Mouse (Mus musculus) cerebellum, adult 8-10 months (tissue): ENCODE measurements at regions not wholly inside any gene's neighbourhood (a gene's known extent, or its start where the extent isn't known, plus 50 kb on each side); places are given as distances from the start of the nearest gene placed in this dataset.

Experiments used
- DNase-seq: peaks from one replicate; pipeline ENCODE4 v3.0.0; 2022

- DNase-seq, result no peak
Observed at GRCm38 (mm10) chr10:117512424-117513257, 116.7 kb upstream of the Cpm start.

DNA sequence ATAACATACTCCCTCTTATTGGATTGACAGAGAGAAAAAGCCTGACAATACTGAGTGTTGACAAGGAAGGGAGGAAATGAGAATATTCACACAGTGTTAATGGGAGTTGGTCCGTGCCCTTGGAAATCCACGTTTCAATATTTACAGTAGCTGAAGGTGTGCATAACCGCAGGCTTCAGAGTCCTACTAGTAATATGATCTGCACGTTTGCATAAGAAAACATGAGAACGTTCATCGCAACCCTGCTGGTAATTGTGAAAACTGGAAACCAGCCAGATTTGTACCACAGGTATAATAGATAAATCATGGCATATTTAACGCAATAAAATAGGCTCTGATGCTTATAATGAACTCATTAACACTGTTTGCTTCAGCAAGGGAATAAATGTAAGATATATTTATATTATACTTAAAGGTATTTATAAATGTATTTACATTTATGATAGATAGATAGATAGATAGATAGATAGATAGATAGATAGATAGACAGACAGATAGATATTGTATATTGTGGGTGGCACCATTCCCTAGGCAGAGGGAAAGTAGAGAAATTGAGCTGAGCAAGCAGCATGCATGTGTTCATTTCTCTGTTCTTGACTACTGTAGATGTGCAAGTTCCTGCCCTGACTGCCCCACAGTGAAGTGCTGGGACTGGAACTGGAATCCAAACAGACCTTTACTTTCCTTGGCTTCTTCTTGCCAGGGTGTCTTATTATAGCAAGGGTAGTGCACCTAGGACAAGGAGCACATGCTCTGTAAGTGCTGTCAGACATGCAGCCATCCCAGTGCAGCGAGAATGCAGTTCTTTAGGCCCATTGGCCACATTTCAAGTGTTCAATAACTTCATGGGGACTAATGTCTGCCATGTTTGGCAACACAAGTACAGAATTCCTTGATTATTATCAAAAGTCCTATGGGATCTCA is 117.6 kb upstream of the Cpm start:
- no peak for DNase-seq

- no peak for DNase-seq
Observed at GRCm38 (mm10) chr10:117510529-117511482, 118.5 kb upstream of the Cpm start.

DNA sequence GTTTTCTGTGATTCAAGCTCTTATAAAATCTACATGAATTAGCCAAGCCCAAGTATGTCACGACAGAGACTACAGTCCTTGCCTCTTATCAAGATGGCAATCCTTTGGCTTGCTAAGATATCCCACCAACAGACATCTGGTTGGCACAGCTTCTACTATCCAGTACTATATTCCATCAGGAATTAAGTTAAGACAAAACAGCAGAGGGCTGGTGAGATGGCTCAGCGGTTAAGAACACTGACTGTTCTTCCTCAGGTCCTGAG is 119.1 kb upstream of the Cpm start:
- DNase-seq, result no peak

DNA sequence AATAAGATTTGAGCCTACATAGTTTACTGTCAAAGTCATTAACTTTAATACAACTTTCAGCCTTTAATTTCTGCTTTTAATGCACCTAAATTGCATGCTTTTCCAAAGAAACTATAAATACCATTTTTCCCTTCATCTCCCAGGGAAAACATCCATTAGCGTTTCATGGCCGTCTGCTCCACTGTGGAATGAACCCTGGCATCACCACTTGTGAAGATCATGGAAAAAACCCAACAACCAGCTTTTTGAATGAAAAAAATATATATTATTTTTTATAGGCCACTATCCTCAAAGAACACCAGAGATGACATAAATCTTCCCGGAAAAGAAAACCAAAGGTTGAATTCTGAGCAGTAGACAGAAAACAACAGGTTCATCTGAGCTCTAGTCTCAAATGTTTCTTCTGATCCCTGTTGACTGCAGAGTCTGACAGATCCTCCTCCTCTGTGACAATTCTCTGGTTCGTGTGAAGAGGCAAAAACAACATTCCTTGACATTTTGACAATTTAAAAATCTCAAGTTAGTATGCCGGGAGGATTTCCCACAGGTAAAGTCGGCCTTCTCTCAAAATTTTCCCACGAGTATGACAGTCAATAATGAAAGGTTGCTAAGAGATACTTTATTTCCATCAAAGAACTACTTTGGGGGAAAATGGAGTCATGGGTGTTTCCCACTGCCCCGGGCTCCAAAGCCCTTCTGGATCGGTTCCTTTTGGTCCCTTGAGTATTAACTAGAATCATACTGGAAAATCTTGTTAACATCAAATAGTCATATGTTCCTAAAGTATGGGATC is 119.7 kb upstream of the Cpm start:
- DNase-seq, result no peak

DNA sequence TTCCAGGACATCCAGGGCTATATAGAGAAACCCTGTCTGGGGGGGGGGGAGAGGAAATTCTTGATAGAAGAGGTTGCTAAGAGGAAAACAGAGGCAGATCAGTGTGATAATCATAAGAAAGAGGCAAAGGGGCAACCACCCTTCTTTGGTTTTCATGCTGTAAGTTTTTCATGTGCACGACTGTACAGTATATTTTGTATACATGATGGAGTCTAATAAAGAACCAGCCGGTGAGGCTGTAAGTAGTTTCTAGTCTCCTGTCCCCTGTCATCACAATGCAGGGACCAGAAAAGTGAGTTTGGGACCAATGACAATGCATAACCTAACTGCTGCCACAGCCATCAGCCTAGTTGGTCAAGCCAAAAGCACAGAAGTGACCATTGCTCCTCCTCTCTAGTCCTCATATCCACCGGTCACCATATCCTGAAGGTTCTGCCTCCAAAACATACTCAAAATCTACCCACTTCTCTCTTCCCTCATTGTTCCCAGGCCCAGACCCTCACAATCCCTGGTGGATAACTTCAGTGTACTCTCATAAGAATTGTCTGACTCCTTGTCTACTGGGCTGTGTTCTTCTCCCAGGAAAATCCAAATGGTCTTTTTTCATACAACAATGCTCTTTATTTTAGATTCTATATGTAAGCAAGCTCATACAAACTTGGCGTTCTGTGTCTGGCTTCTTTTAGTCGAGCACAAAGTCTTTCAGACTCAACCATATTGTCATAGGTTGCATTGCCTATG is 122.9 kb upstream of the Cpm start:
- no peak for DNase-seq

- DNase-seq, result no peak
Observed at GRCm38 (mm10) chr10:117505529-117505928, 123.8 kb upstream of the Cpm start.

GRCm38 (mm10) chr10:117505057-117505456 is 124.2 kb upstream of the Cpm start:
- DNase-seq, result no peak

DNA sequence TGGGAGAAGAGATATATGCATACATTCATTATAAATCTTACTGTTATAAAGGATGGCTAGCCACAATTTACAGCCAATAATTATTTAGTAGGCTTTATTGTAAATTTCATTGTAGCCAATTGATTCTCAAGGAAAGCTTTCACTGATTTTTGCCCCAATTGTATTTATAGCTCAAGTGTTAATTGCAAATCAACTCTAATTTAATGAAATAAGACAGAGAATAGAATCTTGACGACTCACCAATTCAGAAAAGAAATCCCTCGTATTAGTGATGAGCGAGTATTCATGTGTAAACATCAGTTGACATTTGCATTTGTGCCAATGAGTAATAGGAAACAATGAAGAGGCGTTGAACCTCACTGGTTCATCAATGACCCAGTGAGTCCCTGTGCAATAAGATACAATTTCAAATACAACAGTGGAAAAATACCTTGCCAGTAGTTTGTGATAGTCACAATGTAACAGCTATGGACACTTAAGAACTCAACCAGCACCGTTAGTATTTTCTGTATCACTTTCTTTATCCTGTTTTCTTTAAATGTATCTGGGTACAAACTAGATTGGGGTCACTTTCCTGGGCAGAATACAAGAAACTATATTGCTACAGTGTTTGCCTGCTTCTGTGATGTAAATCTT is 124.6 kb upstream of the Cpsf6 start:
- no peak for DNase-seq

GRCm38 (mm10) chr10:117503222-117504184 is 123.7 kb upstream of the Cpsf6 start:
- DNase-seq, result no peak

- DNase-seq, result no peak
Observed at GRCm38 (mm10) chr10:117502731-117503130, 122.9 kb upstream of the Cpsf6 start.

GRCm38 (mm10) chr10:117502135-117502534 is 122.3 kb upstream of the Cpsf6 start:
- no peak for DNase-seq

DNA sequence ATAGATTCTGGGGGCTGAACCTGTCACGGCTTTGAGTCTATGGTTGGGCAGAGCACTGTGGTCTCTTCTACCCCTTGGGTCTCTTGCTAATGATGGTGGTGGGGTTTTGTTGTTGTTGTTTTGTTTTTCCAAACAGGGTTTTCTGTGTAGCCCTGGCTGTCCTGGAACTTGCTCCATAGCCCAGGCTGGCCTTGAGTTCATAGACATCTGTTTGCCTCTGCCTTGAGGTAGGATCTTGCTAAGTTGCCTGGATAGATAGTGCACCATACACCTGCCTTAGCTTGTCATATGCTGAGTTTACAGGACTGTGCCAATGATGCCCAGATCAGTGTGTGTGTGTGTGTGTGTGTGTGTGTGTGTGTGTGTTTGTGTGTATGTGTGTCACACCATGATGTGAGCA is 121.6 kb upstream of the Cpsf6 start:
- DNase-seq, result no peak

DNA sequence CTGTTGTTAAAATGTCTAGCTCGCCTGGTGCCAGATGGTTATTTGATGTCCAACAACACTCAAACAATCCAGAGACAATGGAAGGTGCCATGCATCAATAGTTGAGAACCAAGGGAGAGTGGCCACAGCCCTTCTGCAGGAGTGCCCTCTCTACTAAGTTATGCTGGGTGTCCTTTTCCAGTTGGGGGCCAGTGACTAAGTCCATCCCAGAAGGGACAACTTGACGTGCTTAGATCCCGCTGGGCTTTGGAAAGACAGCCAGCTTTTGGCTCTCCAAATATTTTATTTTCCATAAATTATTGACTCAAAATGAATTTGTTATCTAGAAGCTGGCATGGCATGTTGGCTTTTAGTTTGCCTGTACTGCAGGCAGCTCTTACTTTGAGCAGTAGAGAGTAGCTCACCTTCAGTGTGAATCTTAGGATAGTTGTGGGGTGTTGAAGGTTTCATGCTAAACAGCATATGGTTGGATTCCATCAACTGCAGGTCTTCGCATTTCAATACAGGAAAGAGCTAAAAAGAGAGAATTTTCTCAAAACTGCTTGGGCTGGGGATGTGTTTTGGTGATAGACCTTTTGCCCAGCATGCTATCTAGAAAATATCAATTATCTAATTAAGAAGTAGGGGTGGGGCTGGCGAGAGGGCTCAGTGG is 120.8 kb upstream of the Cpsf6 start:
- DNase-seq, result no peak

DNA sequence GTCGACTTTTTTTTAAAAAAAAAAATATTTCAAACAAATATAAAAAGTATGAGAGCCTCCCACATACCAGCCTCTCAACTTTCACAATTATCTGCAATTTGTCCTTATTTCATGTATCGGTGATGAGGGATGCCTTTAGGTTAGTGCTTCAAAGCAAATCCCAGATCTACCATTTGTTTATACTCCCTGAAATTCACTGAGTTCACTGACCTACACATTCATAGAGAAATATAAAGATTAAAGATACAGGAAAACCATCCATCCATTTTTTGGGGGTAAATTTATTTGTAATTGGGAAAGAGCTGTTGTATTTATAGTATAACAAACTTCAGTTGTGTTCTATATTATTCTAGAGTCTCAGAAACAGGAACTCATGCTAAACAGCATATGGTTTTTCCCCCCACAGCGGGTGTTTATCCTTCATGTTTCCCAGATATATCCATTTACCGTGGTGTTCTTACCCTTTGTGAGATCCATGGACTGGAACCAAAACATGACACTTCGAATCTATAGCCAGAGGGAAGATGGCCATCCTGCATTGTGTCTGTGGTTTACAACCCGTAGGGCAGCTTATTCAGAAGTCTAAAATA is 120.1 kb upstream of the Cpsf6 start:
- DNase-seq, result no peak

DNA sequence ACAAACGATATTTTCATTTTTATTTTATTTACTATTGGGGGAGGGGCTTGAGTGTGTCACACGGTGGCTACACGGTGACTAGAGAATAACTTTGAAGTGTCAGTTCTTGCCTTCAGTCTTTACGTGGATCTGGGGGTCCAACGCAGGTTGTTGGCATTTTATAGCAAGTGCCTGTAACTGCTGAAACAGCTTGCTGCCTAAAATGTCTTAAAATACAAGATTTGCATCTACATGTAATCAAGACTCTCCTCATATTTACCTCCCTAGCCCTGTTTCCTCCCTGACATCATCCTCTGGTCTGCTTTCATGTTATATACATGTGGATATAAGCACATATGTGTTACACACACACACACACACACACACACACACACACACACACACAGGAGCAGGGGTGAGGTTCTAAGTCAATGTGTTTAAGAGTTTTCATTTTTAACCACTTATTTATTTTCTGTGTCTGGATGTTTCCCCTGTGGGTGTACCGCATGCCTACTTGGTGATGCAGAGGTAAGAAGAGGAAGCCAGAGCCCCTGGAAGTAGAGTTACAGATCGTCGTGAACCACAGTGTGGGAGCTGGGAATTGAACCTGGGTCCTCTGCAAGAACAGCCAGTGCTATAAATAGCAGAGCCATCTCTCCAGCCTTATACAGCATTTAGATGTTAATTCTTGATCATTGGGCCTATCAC is 119.5 kb upstream of the Cpsf6 start:
- DNase-seq, result no peak

DNA sequence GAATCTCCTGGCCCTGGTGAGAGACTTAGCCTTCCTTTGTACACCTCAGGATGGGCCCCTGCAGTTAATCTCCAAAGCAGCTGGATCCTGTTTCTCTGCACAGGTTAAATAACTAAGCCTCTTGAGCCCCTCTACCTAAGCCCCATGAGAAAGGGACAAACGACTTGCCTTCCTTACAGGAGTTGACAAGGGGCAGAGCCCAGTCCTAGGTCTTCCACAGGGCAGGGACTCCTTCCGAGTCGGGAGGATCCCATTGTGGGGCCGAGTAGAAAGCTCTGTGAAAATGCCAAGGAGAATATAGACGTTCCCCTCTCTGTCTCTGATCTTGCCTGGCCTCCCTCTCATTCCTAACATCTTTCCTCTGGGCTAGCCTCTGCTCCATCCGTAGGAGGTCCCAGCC is 118.7 kb upstream of the Cpsf6 start:
- no peak for DNase-seq

DNA sequence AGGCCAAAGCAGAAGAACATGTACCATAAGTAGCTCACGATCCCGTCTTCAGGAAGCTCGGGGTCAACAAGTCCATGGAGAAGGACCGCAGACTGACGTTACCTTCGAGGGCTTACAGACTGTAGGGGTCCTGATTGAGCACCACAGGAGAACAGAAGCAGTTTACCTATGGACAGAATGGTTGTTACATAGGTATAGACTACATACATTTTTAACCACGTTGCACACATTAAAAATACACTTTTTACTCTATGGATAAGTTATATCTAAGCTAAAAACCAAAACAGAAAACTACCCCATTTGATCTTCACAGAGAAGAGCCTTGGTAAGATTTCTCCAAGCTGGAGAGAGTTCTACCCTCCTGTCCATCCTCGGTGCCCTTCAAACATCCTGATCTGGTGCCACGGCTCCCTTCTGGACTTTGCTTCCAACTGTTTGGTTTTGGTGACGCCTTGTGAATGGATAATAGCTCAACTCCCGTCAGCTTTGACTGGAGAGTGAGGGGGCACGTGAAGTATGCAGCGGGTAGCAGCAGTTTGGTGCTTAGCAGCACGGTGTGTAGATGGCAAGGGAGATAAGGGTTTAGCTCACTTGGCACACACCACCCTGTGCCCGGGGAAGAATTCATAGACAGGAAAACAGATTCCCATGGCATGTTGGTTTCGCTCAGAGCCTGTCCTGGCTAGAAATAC is 117.9 kb upstream of the Cpsf6 start:
- DNase-seq, result no peak
